Mouse (Mus musculus): Measurements from ENCODE around the gene E030018B13Rik.

E030018B13Rik gene

DNA sequence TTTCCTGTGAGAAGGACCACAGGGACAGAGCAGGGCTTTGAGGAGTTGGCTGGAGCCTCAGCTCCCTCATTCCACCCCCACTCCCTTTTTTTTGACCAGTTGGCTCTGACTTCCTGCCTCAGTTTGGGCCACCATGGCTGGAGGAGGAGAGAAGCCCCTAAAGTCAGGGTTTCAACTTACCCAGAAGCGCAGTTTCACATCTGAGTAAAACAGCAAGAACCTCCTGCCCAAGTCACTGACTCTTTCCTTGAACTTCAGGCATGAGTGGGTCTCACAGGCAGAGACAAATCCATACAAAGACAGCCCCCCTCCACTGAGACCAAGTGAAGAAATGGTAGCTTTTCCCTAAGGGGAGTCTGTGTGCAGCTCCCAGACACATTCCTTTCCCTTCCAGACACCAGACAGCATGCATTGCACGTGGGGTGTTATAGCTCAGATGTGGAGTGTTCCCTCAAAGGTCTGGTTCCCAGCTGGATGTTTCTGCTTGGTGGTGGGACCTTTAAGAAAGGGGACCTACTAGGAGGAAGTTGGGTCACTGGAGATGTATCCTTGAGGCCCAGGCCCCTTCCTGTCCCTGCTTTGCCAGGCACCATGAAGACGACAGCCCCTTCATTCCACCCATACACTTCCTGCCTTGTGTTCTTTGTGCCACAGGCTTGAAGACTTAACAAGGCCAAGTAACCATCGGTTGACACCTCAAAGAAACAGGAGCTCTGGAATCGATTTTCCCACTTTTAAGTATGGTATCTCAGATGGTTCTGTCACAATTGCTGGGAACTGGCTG, 49.2 kb downstream of the E030018B13Rik start:
- no peak for DNase-seq (ENCODE audit: low spot score)

DNA sequence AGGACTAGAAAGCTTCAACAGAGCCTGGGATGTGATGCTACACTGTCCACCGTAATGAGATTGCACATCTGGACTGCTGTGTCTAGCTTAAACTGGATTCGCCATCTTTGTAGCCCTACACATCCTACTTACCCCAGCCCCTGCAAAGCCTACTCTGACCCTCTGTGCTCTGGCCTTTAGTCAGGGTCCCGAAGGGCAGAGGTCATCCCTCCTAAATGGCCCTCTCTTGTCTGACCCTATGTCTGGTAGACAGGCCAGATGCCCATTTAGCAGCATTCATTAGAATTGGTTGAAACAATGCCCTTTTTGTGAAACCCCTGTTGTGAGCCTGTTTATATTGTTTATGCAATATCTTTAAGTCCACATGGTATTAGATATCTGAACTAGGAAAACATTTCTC, 53.3 kb downstream of the E030018B13Rik start:
- DNase-seq (ENCODE audit: low spot score) = no peak
